Mouse (Mus musculus) forebrain, embryonic 14.5 days (tissue): ENCODE data around the gene Hipk3. TPM values are rescaled to one million over a fixed set of nuclear protein-coding genes. Genes with fewer than 3 reads are reported as not detected.

ENCODE experiments used
- ATAC-seq: fragments of 200-750 bp; cut with Nextera tagmentation; 2 replicates; pipeline ENCODE4 v1.8.0; 2017; ENCODE audit warnings: mild to moderate bottlenecking, moderate library complexity
- DNase-seq: peaks from one replicate; pipeline ENCODE4 v3.0.0-alpha.2; 2015; ENCODE audit warnings: low spot score
- H3K27ac ChIP-seq: fragments of 300-500 bp; sonication (generic); 2 replicates; pipeline ENCODE4 v1.5.1; 2014; ENCODE audit warnings: low read depth, mild to moderate bottlenecking, control low read depth, low read length, moderate library complexity
- H3K27me3 ChIP-seq: fragments of 300-500 bp; sonication (generic); replicated peaks from 2 replicates; pipeline ENCODE4 v1.6.1; 2014; ENCODE audit warnings: low read length, control low read depth, mixed read lengths; ENCODE audit not compliant: control insufficient read depth, insufficient read depth
- H3K36me3 ChIP-seq: fragments of 300-500 bp; sonication (generic); 2 replicates; pipeline ENCODE4 v1.6.1; 2014; ENCODE audit warnings: low read length, control low read depth; ENCODE audit not compliant: control insufficient read depth, insufficient read depth
- H3K4me1 ChIP-seq: fragments of 300-500 bp; sonication (generic); 2 replicates; pipeline ENCODE4 v1.6.1; 2014; ENCODE audit warnings: antibody characterized with exemption, low read length, control low read depth; ENCODE audit not compliant: control insufficient read depth, insufficient read depth
- H3K4me2 ChIP-seq: fragments of 300-500 bp; sonication (generic); 2 replicates; pipeline ENCODE4 v1.6.1; 2014; ENCODE audit warnings: mild to moderate bottlenecking, control low read depth, low read length
- H3K4me3 ChIP-seq: fragments of 300-500 bp; sonication (generic); 2 replicates; pipeline ENCODE4 v1.5.1; 2014; ENCODE audit warnings: low read depth, low read length, control low read depth
- H3K9ac ChIP-seq: fragments of 300-500 bp; sonication (generic); 2 replicates; pipeline ENCODE4 v1.6.1; 2014; ENCODE audit warnings: mild to moderate bottlenecking, low read length, control low read depth, moderate library complexity
- H3K9me3 ChIP-seq: fragments of 300-500 bp; sonication (generic); replicated peaks from 2 replicates; pipeline ENCODE4 v1.6.1; 2016; ENCODE audit warnings: low read length, control low read depth, mixed read lengths; ENCODE audit not compliant: control insufficient read depth
- WGBS: fragments of 180-500 bp; shearing (Covaris S2); extraction: QIAGEN DNeasy Blood & Tissue Kit; methylation state at CpG from one replicate; pipeline ENCODE4 v1.1.7; 2014; 5-methylcytosine and 5-hydroxymethylcytosine counted together
- polyA plus RNA-seq: library from polyadenylated mRNA; unstranded; fragments of >200 nt; fragmentation: Nextera tagmentation; extraction: Ambion mirVana; gene quantifications from 2 replicates; pipeline ENCODE4 v1.2.1, GENCODE M21; 2014

Hipk3 gene
- polyA plus RNA-seq: 6.5 and 7.7 TPM in 2 replicates

DNA sequence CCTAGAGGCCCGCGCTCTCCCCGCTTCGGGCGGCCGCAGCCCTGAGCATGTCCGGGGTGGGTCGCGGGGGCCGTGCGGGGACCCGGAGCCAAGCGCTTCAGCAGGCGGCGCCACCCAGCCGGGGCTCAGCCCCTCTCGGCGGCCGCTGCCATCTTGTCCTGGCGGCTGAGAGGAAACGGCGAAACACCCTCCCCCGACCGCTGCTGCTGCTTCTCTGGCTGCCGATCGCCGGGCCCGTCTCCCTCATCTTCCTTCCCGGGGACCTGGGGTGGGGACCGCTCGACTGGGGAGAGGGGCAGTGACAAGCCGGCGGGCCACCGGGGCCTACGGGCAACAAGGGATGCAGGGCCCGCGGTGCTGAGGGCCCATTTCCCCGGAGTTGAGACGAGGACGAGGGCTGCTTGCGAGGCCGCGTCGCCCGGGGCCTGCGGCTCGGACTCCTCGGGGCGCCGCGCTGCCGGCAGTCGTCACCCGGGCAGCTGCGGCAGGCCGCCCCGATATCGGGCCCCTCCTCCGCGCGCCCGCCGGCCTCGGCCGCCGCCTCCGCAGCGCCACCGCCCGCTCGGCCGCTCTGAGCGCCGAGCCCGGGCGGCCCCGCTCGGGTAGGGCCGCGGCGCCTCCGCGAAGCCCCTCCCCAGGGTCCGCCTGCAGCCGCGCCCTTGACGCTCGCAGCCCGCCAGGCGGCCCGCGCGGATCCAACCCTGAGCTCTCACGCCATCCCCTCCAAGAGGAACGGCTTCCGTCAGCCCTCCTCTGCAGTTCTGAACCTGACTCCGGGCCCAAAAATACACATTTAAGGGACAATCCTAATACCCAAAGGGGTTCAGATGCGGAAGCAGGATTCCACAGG lies at the start of gene Hipk3:
Gene Hipk3 (minus strand): TSS at position 496 of the 850 bp plus-strand sequence.
- Histone ChIP-seq H3K4me3 (peak within 1 kb of the TSS; percentile 91), H3K27me3 (no peaks in the 10 kb centered on the region), H3K4me2 (peak within 1 kb of the TSS; percentile 74), H3K9ac (peak within 1 kb of the TSS; percentile 98), H3K9me3 (no peaks in the 10 kb centered on the region), H3K27ac (peak within 1 kb of the TSS; percentile 97), H3K36me3 (no peaks in the 10 kb centered on the region), H3K4me1 (peaks cover 10% of the 10 kb centered on the region)
- under 1% methylated on average over 84 of the region's 98 CpGs for WGBS
- peak; percentile 94 for ATAC-seq
- DNase-seq: peak; percentile 89

DNA sequence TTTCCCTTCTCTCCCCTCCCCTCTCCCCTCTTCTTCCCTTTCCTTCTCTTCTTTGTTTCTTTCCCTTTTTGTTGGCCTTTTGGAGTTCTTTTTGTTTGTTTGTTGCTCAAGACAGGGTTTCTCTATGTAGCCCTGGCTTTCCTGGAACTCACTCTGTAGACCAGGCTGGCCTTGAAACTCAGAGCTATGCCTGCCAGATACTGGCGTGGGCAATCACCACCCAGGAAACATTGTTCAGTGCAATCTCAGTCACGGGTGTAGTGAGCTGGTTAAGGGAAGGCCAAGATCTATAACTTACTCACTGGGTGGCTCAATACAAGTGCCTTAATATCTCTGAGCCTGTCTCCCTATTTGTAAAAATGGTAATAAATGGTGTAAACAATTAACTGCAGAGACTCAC lies 46.0 kb upstream of the Hipk3 start:
- ATAC-seq (no peak), DNase-seq (no peak)
- no peaks in the 10 kb centered on the region for H3K27me3 ChIP-seq
- H3K27ac ChIP-seq: no peak overlapping the region
- no peak overlapping the region for H3K4me2 ChIP-seq
- H3K4me1 ChIP-seq: no peaks in the 10 kb centered on the region
- no peak overlapping the region for H3K4me3 ChIP-seq
- H3K9ac ChIP-seq: no peak overlapping the region
- H3K36me3 ChIP-seq: no peaks in the 10 kb centered on the region
- H3K9me3 ChIP-seq: no peaks in the 10 kb centered on the region
- WGBS: 61% methylated on average over 2 of the region's 2 CpGs

DNA sequence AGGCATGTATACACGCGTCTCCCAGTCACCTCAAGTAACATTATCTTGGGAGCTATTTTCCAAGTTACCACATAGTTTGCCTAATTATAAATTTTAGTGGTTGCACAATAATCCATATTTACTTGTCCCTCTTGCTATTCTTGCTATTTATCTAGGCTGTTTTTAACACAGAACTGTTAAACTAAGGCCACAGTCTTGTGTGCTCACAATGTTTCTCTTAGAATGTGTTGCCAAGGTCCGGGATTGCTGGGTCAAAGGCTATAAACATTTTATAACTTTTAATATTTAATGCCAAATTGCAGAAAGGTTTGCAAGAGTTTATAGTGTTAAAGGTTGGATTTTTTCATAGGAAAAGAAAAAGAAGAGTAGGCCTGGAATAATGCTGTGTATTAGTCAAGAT lies 40.5 kb upstream of the Hipk3 start:
- no peaks in the 10 kb centered on the region for H3K4me1 ChIP-seq
- DNase-seq (no peak), ATAC-seq (no peak)
- no peak overlapping the region for H3K4me2 ChIP-seq
- H3K9me3 ChIP-seq: no peaks in the 10 kb centered on the region
- no peak overlapping the region for H3K27ac ChIP-seq
- no peak overlapping the region for H3K9ac ChIP-seq
- no peaks in the 10 kb centered on the region for H3K27me3 ChIP-seq
- WGBS: 95% methylated on average over 3 of the region's 3 CpGs
- no peaks in the 10 kb centered on the region for H3K36me3 ChIP-seq
- no peak overlapping the region for H3K4me3 ChIP-seq

DNA sequence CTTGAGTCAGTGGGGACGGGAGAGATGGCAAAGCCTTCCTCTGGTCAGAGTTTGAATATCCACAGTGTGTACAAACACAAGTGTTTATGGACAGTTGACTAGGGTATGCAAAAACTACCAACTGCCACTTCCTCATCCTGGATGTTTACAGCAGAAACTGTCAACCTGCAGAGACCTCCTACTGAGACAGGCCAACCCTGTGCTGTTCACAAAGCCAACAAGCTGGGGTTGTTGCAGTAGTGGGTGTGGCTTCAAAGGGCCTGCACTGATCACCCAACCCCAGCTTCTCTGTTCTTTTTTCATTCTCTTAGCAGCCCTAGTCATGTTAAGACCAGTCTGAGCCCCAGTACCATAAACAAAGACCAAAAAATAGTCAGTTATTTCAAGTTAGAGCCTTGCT lies 38.3 kb upstream of the Hipk3 start:
- WGBS: 86% methylated on average over 1 of the region's 1 CpGs
- H3K4me1 ChIP-seq: no peaks in the 10 kb centered on the region
- H3K36me3 ChIP-seq: no peaks in the 10 kb centered on the region
- no peaks in the 10 kb centered on the region for H3K27me3 ChIP-seq
- no peak overlapping the region for H3K27ac ChIP-seq
- ATAC-seq: no peak
- no peaks in the 10 kb centered on the region for H3K9me3 ChIP-seq
- H3K4me3 ChIP-seq: no peak overlapping the region
- no peak overlapping the region for H3K4me2 ChIP-seq
- DNase-seq: no peak
- H3K9ac ChIP-seq: no peak overlapping the region

DNA sequence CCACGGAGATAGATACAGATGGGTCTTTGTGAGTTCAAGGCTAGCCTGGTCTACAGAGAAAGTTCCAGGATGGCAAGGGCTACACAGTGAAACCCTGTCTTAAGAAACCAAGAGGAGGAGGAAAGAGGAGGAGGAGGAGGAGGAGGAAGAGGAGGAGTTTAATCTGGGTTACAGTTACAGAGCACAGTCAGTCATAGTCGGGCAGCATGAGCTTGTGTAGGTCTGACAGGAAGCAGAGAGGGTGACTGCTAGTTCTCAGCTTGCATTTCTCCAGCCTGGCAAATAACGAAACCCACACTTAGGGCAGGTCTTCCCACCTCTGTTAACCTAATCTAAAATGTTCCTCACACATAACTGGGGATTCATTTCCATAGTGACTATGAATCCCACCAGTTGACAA lies 32.3 kb upstream of the Hipk3 start:
- no peak for ATAC-seq
- H3K4me1 ChIP-seq: no peaks in the 10 kb centered on the region

DNA sequence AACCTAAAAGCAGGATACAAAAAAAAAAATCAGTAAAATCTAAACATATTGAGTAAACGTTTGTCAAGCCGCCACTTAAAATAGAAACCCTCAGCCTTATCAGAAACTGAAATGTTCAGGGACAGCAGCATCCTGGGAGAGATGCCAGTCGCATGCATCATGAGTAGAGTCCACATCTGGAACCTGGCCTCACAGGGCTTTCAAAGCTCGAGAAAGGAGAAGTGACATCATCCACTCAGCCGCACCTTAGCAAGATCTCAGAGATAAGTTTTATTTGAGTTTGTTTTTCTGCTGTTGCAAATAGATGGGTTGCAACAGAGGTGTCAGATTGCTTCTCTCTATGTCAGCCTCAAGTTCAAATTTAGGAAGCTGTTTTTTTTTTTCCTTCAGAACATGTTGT lies 31.3 kb upstream of the Hipk3 start:
- Histone ChIP-seq H3K9me3 (no peaks in the 10 kb centered on the region), H3K4me3 (no peak overlapping the region), H3K27ac (no peak overlapping the region), H3K4me2 (no peak overlapping the region), H3K4me1 (no peaks in the 10 kb centered on the region), H3K9ac (no peak overlapping the region), H3K27me3 (no peaks in the 10 kb centered on the region), H3K36me3 (no peaks in the 10 kb centered on the region)
- 79% methylated on average over 5 of the region's 5 CpGs for WGBS
- ATAC-seq (no peak), DNase-seq (no peak)

More for the DNA sequence above, 32.3 kb upstream of the Hipk3 start:
- no peaks in the 10 kb centered on the region for H3K9me3 ChIP-seq
- H3K27ac ChIP-seq: no peak overlapping the region
- H3K27me3 ChIP-seq: no peaks in the 10 kb centered on the region
- H3K36me3 ChIP-seq: no peaks in the 10 kb centered on the region
- H3K9ac ChIP-seq: no peak overlapping the region
- no peak overlapping the region for H3K4me2 ChIP-seq
- H3K4me3 ChIP-seq: no peak overlapping the region
- no peak for DNase-seq
- WGBS: 77% methylated on average over 3 of the region's 3 CpGs

DNA sequence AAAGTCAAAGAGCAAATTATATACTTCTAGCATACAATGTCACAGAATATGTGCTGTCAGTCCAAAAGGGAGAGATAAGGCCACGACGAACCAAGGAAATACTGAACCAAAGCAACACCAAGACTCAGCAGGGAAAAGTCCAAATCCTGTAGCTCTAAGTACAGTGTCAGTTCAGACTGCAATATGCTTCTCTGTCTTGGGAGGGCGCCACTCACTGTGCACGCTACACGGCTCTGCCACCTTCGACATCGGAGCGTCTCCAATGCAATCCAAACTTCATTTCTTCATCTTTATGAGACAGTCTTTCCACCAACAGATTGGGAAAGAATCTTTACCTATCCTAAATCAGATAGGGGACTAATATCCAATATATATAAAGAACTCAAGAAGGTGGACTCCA lies 17.4 kb upstream of the Hipk3 start:
- H3K4me1 ChIP-seq: no peaks in the 10 kb centered on the region
- H3K4me3 ChIP-seq: no peak overlapping the region
- H3K27ac ChIP-seq: no peak overlapping the region
- 86% methylated on average over 8 of the region's 8 CpGs for WGBS
- H3K36me3 ChIP-seq: no peaks in the 10 kb centered on the region
- H3K9ac ChIP-seq: no peak overlapping the region
- no peaks in the 10 kb centered on the region for H3K9me3 ChIP-seq
- ATAC-seq: no peak
- no peaks in the 10 kb centered on the region for H3K27me3 ChIP-seq
- DNase-seq: no peak
- H3K4me2 ChIP-seq: no peak overlapping the region

DNA sequence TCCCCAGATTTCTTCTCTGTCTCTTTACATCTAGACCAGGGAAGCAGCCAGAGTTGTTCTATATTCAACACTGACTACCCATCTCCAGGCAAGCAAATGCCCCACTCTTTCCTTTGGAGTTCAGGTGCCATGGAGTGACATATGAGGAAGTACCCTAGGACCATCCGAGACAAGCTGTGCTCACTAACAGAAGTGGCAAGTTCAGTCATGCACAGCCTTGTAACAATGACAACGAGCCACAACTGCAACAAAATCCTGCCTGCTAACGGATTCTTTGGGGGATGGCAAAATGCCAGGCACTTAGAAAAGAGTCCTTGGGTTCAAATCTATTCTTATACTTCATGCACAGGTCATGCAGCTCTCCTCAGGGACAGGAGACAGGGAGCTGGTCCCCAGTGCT lies 8.1 kb upstream of the Hipk3 start:
- no peaks in the 10 kb centered on the region for H3K27me3 ChIP-seq
- no peak overlapping the region for H3K9ac ChIP-seq
- H3K9me3 ChIP-seq: no peaks in the 10 kb centered on the region
- no peak for DNase-seq
- no peak for ATAC-seq
- H3K36me3 ChIP-seq: no peaks in the 10 kb centered on the region
- no peak overlapping the region for H3K27ac ChIP-seq
- 45% methylated on average over 3 of the region's 3 CpGs for WGBS
- H3K4me3 ChIP-seq: no peak overlapping the region
- H3K4me1 ChIP-seq: no peaks in the 10 kb centered on the region
- no peak overlapping the region for H3K4me2 ChIP-seq

DNA sequence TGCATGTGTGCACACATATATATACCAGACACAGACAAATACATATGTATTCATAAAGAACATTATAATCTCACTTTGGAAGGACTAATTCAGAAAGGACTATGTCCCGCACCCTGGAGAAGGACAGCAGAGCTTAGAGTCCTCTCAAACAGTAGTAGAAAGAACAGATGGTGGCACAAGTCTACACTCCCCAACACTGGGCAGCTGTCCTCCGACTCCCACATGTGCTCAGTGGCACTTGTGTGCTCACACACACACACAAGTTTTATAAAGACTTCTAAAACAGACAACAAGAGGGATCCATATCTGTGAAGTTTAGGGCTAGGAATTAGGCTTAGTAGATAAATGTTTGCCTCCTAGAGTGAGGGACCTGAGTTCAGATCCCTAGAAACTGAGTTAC lies 6.8 kb upstream of the Hipk3 start:
- Histone ChIP-seq H3K4me1 (no peaks in the 10 kb centered on the region), H3K4me3 (no peak overlapping the region), H3K9ac (no peak overlapping the region), H3K9me3 (no peaks in the 10 kb centered on the region), H3K36me3 (no peaks in the 10 kb centered on the region), H3K4me2 (no peak overlapping the region), H3K27me3 (no peaks in the 10 kb centered on the region), H3K27ac (no peak overlapping the region)
- ATAC-seq: no peak
- WGBS: 86% methylated on average over 2 of the region's 2 CpGs
- no peak for DNase-seq
